Mouse (Mus musculus): ENCODE measurements around the gene Olfr1101.

Gene Olfr1101

DNA sequence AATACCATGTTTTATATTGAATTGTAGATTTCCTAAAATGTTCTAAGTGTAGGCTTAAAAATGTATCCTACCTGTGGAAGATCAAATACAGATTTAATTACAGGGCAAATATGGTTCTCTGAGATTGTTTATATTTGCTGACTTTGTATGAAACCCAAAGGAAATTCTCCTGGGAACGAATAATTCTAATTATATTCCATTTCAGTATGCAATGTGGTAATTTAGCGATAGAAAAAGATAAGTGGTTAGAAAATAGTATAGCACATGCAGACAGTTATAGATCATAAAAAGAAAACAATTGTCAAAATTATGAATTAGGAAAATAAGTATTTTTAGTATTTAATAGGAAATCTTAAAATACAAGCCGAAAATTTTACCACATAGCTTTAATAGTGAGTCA is at the start of gene Olfr1101:
Gene Olfr1101, minus strand, starts transcription at position 101 of the 400 bp plus-strand sequence.
- no peak for DNase-seq

DNA sequence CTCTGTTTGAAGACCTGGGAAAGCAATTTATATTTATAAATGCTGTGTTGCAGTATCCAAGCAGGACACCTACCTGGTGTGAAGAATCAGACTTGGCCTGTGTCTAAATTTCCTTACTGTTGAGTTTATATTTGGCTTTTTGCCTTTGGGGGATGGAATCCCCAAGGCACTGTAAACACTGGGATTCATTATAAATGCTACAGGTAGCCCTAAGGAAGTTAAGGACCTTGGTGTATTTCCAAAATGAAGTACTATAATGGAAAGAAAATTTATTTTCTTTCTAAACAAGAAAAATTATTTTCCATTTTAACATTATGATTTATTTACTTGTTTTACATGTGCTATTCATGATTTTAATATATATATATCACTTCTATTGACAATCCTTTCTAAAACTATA is 45.4 kb upstream of the Olfr1101 start, which contains the start of gene Olfr1105:
Gene Olfr1105, minus strand, starts transcription at position 101 of the 400 bp plus-strand sequence.
- no peak for DNase-seq

DNA sequence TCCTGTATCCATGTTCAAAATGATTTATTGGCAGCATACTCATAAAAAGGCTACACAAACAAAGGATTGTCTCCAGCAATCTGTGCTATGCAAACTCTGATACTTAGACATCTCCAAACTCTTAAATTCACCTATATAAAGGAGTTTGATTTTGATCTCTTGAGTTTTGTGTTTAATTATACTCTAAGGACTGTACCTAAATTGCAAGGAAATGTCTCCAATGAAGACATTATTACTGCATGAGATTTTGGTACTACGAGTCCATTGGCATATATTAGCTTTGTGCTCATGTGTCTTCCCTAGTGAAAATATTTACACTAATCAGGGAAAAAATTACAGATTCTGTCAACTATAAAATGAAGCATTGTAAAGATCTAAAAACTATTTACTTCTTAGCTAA is 36.0 kb upstream of the Olfr1101 start, which contains the start of gene Olfr1104:
Gene Olfr1104, minus strand, starts transcription at position 101 of the 400 bp plus-strand sequence.
- DNase-seq = no peak

GRCm38 (mm10) chr2:86998098-86998497 is 7.1 kb upstream of the Olfr1101 start, which contains the start of gene Olfr1102:
TSS of gene Olfr1102 (plus strand) at chr2:86998398.
- DNase-seq = no peak

DNA sequence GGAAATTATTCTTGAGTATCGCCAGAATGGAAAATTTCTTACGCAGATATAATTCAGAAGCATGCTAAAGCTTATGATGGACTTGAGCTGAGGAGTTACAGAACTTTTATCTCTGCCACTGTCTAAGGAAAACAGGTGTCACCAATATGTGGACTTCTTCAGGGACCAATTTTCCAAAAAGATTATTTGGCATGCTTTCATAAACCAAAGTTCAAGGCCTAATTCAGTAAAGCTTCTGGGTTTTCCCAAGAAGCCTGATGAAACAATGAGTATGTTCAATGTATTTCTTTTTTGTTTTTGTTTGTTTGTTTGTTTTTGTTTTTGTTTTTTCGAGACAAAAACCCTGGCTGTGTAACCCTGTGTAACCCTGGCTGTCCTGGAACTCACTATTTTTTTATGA is 11.2 kb downstream of the Olfr1101 start, which contains the start of gene Olfr1100:
Gene Olfr1100, minus strand, starts transcription at position 101 of the 400 bp plus-strand sequence.
- no peak for DNase-seq

DNA sequence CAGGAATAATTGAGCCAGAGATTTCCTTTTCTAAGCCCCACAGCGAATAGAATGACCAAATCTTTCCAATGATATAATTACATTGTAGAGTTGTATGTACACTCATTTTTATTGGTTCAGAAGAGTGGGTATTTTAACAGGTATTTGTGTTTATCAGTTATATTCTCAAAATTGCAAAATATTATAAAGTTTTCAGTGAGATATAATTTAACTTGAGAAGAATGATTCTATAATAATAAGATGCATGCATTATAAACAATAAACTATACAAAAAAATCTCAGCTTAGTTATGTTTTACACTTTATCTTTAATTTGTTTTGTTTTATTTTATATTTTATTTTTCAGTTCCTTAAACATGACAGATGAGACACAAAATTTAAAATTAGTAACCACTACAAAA is 30.4 kb downstream of the Olfr1101 start, which contains the start of gene Olfr1099:
Gene Olfr1099, minus strand, starts transcription at position 101 of the 400 bp plus-strand sequence.
- DNase-seq = no peak

All from right cerebral cortex, postnatal 25 days (tissue).